Mouse (Mus musculus) MN1 (cell line): ENCODE results near the gene Gbp10.
"Not testable (repeated sequence)": the region's sequence is repeated elsewhere in the genome, so short reads cannot be mapped to it uniquely, and the experiment has no call there.

ENCODE experiments used
- DNase-seq: peaks from one replicate; pipeline ENCODE4 v3.0.0-alpha.2; 2016; ENCODE audit warnings: low spot score

Gbp10 gene

DNA sequence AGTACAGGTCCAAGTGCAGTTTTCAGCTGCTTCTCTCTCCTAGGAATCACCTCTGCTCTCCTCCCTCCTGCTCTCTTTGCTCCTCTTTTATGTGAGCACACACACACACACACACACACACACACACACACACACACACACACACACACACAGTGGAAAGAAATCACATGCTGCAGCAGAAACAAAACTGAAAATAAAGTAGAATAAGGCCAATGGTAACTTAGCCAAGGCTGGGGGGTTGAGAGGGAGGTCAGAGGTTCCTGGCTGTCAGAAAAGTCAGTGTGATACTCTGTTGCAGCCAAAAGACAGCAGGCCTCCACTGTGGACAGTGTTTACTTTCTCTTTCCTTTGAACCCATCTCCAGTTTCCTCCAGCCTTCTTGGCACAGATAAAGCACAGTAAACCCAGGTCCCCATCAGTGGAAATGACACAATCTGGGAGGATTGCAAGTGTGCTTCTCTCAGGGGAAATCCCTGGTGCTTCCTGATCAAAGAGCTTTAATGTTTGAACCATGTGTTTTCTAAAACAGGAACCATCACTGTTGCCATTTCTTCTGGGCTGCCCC lies at the start of gene Gbp10:
Gbp10 (minus strand) TSS at position 51 of the 565 bp plus-strand sequence.
- not testable (repeated sequence) for DNase-seq

DNA sequence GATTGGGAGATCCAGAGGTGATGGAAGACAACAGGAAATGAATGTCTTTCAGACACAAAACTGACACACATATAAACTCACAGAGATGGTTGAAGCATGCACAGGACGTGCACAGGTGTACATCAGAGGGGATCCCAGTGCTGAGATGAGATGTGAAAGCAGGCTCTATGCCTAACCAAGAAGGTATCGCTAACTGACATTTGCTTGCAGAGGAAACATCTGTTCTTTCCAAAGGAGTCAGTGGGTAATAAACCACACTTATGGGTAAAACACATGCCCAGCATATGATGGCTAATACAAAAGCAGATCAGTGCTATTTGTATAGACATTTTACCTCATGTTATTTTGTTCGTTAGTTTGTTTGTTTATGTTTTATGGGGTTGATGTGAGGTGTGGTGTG lies 21.3 kb upstream of the Gbp10 start:
- not testable (repeated sequence) for DNase-seq

DNA sequence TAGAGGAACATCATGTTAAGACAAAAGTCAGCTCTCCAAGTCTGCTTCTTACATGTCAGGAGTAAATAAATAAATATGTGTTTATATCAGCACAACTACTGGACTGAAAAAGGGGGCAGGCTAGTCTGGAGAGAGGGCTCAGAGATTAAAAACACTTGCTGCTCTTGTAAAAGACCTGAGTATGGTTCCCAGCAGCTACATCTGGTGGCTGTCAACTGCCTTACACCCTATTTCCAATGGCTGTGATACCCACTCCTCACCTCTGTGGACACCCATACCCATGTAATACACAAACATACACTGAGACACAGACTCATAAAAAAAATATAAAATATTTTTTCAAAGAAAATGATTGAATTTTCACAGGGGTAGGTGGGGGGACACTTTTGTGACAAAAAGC lies 13.2 kb upstream of the Gbp10 start:
- no peak for DNase-seq

DNA sequence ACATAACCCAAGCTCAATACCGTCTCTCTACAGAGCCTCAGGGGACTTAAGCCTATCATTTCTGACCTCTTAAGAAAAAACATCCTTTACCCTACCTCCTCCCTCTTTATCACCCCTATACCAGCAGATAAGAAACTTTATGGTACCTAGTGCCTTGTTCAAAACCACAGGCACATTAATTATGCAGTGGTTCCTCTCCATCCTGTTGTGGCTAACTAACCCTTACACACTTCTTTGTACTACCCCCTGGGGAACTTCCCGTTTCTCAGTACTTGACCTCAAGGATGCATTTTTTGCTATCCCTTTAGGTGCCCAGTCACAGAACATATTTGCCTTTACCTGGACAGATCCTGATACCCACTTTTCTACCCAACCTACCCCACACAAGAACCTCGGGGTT lies 5.4 kb upstream of the Gbp10 start:
- not testable (repeated sequence) for DNase-seq

DNA sequence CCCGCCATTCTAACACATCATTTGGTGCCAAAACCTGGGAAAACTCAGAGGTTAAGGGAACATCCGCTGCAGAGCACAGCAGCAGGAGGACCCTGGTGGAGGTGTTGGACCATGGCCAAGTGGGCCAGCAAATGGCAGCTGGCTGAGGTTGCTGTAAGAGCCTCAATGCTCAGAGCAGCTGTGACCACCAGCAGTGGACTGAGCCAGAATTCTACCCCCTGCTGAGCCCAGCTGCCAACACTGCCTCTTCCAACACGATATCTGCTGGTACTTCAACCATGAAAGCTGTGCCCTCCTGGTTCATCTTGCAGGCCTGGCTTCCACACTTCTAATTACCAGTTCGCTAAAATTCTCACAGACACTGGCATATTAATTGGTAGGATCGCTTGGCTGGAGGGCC lies 1.6 kb upstream of the Gbp10 start:
- DNase-seq = not testable (repeated sequence)

DNA sequence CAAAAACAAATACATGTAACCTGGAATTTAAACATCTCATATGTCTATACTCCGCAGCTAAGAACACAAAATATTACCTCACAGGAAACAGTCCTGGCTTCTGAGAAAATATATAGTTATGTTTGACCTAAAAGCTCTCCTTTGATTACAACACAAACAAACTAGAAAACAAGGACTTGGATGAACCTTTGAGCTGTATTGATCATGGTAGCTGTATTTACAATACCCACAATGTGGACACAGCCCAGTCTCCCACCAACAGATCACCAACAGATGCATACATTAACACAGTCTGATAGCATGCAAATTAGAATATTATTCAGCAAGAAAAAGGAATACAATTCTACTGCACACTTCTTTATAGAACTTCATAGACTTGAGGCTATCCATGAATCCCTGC lies 931 bp downstream of the Gbp10 start:
- DNase-seq = not testable (repeated sequence)

DNA sequence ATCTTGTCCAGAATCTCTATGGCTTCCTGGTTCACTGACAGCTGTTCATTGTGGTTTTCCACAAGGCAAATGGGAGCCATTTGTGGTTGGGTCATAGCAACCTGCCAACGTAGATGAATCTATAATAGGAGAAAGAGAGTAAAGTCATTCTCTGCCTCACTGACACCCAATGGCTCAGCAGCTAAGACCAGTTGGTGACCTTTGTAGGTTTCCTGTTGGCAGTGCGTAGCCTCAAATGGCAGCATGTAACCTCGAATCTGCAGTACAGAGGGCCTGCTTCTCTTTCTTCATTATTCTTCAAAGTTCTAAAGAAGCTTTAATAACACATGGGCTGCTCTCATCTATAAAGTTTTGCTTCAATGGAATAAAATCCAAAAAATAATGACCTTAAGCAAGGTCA lies 3.3 kb downstream of the Gbp10 start:
- DNase-seq = not testable (repeated sequence)

DNA sequence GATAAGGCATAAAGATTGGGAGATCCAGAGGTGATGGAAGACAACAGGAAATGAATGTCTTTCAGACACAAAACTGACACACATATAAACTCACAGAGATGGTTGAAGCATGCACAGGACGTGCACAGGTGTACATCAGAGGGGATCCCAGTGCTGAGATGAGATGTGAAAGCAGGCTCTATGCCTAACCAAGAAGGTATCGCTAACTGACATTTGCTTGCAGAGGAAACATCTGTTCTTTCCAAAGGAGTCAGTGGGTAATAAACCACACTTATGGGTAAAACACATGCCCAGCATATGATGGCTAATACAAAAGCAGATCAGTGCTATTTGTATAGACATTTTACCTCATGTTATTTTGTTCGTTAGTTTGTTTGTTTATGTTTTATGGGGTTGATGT lies 30.4 kb downstream of the Gbp10 start:
- DNase-seq = not testable (repeated sequence)

DNA sequence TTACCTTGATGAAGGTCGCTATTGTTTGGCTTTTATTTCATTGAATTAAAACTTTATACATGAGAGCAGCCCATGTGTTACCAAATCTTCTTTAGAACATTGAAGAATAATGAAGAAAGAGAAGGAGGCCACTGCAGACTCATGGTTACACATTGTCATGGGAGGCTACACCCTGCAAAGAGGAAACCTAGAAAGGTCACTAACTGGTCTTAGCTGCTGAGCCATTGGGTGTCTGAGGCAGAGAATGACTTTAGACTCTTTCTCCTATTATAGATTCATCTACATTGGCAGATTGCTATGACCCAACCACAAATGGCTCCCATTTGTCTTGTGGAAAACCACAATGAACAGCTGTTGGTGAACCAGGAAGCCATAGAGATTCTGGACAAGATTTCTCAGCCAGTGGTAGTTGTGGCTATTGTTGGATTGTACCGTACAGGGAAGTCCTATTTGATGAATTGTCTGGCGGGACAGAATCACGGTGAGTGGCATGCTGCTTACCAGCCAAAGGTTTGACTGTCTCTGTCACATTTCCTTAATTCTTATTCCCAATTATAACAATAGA lies 38.5 kb downstream of the Gbp10 start:
- not testable (repeated sequence) for DNase-seq

DNA sequence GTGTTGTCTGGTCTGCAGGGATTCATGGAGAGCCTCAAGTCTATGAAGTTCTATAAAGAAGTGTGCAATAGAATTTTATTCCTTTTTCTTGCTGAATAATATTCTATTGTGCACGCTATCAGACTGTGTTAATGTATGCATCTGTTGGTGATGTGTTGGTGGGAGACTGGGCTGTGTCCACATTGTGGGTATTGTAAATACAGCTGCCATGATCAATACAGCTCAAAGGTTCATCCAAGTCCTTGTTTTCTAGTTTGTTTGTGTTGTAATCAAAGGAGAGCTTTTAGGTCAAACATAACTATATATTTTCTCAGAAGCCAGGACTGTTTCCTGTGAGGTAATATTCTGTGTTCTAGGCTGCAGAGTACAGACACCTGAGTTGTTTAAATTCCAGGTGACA lies 40.2 kb downstream of the Gbp10 start:
- DNase-seq = not testable (repeated sequence)

DNA sequence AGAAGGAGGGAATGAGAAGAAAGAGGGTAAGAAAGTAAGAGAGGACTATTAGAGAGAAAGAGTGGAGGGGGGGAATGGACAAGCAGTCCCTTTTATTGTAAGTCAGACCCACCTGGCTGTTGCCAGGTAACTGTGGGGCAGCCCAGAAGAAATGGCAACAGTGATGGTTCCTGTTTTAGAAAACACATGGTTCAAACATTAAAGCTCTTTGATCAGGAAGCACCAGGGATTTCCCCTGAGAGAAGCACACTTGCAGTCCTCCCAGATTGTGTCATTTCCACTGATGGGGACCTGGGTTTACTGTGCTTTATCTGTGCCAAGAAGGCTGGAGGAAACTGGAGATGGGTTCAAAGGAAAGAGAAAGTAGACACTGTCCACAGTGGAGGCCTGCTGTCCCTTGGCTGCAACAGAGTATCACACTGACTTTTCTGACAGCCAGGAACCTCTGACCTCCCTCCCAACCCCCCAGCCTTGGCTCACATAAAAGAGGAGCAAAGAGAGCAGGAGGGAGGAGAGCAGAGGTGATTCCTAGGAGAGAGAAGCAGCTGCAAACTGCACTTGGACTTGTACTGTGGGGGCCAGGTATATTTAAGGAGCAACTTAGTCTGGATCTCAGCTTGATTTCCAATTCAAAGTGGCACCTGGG lies 41.3 kb downstream of the Gbp10 start:
- DNase-seq = not testable (repeated sequence)

DNA sequence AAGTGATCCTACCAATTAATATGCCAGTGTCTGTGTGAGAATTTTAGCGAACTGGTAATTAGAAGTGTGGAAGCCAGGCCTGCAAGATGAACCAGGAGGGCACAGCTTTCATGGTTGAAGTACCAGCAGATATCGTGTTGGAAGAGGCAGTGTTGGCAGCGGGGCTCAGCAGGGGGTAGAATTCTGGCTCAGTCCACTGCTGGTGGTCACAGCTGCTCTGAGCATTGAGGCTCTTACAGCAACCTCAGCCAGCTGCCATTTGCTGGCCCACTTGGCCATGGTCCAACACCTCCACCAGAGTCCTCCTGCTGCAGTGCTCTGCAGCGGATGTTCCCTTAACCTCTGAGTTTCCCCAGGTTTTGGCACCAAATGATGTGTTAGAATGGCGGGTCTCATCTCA lies 43.0 kb downstream of the Gbp10 start:
- DNase-seq = not testable (repeated sequence)

DNA sequence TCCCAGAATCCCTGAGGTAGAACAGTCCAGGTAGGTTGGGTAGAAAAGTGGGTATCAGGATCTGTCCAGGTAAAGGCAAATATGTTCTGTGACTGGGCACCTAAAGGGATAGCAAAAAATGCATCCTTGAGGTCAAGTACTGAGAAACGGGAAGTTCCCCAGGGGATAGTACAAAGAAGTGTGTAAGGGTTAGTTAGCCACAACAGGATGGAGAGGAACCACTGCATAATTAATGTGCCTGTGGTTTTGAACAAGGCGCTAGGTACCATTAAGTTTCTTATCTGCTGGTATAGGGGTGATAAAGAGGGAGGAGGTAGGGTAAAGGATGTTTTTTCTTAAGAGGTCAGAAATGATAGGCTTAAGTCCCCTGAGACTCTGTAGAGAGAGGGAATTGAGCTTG lies 46.8 kb downstream of the Gbp10 start:
- DNase-seq = not testable (repeated sequence)

DNA sequence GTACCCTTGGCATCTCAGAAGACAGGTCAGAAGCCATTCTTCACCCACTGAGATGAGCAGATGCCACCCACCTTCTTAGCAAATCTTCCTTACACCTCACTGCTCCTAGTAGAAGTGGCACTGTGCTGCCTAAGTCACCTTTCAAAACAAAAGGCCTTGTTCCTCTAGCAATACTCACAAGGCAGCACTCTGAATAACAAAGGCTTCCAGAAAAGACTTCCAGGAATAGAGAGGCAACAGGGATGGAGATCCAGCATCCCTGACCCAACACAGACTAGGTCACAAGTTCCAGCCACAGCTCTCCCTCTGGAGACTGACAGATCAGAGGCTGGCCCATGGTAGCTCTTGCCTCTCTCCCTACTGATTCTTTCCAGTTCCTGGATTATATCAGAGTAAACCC lies 57.9 kb downstream of the Gbp10 start:
- no peak for DNase-seq
